Mouse (Mus musculus) cerebellum, adult 11-12 months (tissue): ENCODE measurements at regions not wholly inside any gene's neighbourhood (a gene's known extent, or its start where the extent isn't known, plus 50 kb on each side); places are given as distances from the start of the nearest gene placed in this dataset.
A peak's percentile ranks its signal among the peaks of the same experiment; 100 is the strongest.

Source experiments
- DNase-seq: peaks from one replicate; pipeline ENCODE4 v3.0.0; 2022

GRCm38 (mm10) chr9:66646226-66646625 is 53.3 kb upstream of the Usp3 start:
- peak; percentile 90 for DNase-seq

- DNase-seq: no peak
Measured at GRCm38 (mm10) chr9:66651306-66651705, 58.4 kb upstream of the Usp3 start.

- peak; percentile 87 for DNase-seq
Measured at GRCm38 (mm10) chr9:66657116-66657758, 56.2 kb upstream of the Car12 start.

GRCm38 (mm10) chr9:66658707-66659242 is 54.7 kb upstream of the Car12 start:
- DNase-seq: no peak

- no peak for DNase-seq
Measured at GRCm38 (mm10) chr9:66659781-66660445, 53.6 kb upstream of the Car12 start.

- DNase-seq: no peak
Measured at GRCm38 (mm10) chr9:66661596-66661995, 51.9 kb upstream of the Car12 start.

GRCm38 (mm10) chr9:66662443-66662842 is 51.0 kb upstream of the Car12 start:
- DNase-seq: no peak
